Mouse (Mus musculus) embryo, embryonic 10 days (tissue): ENCODE measurements around the gene Gm9046.
"Not testable (repeated sequence)": the region's sequence is repeated elsewhere in the genome, so short reads cannot be mapped to it uniquely, and the experiment has no call there.

ENCODE experiments used
- DNase-seq: peaks from one replicate; pipeline ENCODE4 v3.0.0-alpha.2; 2015; ENCODE audit warnings: low spot score

Gene Gm9046

DNA sequence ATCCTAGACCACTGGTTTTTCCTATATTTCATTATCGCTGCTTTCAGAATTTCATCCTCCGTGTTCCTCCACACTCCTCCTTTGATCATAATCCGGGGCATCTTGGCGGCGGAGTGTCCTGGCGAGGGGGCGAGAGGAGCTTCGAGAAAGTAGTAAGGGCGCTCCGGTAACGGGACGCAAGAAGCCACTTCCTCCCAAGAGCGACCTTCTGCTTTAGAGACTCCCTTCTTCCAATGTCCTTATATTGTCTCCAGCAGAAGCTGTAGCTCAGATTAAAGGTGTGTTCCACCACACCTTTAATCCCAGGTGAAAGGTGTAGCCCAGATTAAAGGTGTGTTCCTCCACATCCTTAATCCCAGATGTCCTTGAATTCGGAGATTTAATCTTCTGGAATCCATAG lies at the start of gene Gm9046:
Gene Gm9046 (minus strand): TSS at position 101 of the 400 bp plus-strand sequence.
- DNase-seq = not testable (repeated sequence)

DNA sequence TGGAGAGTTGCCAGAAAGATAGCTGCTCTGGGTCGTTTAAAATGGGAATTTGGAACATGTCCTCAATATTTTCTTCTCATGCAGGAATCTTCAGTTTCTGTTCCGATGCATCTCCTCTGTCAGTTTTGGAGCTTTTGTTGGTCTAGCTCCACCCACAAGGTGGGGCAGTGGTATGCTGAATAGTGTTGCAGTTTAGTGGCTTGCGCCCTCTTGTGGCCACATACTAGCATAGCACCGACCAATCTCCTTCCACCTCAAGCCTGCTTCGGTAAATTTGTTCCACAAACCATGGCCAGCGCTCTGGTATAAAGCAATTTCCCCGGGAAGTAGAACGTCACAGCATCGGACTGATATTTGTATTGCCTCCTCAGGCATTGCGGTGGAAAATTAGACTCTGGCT lies 27.4 kb upstream of the Gm9046 start:
- peak; percentile 93 for DNase-seq

DNA sequence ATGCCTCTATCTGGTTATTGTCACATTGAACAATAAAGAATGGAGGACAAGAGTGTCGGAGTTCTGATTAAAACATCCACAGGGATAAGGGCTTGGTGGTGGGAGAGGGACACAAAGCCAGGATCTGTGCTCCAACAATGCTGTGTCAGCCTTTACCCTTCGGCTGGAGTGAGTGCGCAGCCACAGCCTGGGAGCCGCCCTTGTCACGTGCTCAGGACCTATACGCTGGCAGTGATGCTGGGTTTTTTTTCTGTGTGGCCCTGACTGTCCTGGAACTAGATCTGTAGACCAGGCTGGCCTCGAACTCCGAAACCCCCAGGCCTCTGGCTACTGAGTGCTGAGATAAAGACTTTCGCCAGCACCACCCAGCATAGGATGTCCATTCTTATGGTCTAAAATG lies 26.5 kb upstream of the Gm9046 start:
- no peak for DNase-seq

DNA sequence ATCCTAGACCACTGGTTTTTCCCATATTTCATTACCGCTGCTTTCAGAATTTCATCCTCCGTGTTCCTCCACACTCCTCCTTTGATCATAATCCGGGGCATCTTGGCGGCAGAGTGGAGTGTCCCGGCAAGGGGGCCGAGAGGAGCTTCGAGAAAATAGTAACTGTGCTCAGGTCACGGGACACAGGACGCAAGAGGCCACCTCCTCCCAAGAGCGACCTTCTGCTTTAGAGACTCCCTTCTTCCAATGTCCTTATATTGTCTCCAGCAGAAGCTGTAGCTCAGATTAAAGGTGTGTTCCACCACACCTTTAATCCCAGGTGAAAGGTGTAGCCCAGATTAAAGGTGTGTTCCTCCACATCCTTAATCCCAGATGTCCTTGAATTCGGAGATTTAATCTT lies 10.9 kb upstream of the Gm9046 start, which contains the start of gene Gm9049:
Gene Gm9049 (minus strand): TSS at position 101 of the 400 bp plus-strand sequence.
- not testable (repeated sequence) for DNase-seq

DNA sequence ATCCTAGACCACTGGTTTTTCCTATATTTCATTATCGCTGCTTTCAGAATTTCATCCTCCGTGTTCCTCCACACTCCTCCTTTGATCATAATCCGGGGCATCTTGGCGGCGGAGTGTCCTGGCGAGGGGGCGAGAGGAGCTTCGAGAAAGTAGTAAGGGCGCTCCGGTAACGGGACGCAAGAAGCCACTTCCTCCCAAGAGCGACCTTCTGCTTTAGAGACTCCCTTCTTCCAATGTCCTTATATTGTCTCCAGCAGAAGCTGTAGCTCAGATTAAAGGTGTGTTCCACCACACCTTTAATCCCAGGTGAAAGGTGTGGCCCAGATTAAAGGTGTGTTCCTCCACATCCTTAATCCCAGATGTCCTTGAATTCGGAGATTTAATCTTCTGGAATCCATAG lies 5.5 kb upstream of the Gm9046 start, which contains the start of gene Gm9048:
Gene Gm9048 (minus strand): TSS at position 101 of the 400 bp plus-strand sequence.
- DNase-seq = not testable (repeated sequence)

DNA sequence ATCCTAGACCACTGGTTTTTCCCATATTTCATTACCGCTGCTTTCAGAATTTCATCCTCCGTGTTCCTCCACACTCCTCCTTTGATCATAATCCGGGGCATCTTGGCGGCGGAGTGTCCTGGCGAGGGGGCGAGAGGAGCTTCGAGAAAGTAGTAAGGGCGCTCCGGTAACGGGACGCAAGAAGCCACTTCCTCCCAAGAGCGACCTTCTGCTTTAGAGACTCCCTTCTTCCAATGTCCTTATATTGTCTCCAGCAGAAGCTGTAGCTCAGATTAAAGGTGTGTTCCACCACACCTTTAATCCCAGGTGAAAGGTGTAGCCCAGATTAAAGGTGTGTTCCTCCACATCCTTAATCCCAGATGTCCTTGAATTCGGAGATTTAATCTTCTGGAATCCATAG lies 5.3 kb downstream of the Gm9046 start, which contains the start of gene Gm9045:
Gene Gm9045 (minus strand): TSS at position 101 of the 400 bp plus-strand sequence.
- not testable (repeated sequence) for DNase-seq

DNA sequence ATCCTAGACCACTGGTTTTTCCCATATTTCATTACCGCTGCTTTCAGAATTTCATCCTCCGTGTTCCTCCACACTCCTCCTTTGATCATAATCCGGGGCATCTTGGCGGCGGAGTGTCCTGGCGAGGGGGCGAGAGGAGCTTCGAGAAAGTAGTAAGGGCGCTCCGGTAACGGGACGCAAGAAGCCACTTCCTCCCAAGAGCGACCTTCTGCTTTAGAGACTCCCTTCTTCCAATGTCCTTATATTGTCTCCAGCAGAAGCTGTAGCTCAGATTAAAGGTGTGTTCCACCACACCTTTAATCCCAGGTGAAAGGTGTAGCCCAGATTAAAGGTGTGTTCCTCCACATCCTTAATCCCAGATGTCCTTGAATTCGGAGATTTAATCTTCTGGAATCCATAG lies 10.7 kb downstream of the Gm9046 start, which contains the start of gene Gm9044:
Gene Gm9044 (minus strand): TSS at position 101 of the 400 bp plus-strand sequence.
- DNase-seq = not testable (repeated sequence)

DNA sequence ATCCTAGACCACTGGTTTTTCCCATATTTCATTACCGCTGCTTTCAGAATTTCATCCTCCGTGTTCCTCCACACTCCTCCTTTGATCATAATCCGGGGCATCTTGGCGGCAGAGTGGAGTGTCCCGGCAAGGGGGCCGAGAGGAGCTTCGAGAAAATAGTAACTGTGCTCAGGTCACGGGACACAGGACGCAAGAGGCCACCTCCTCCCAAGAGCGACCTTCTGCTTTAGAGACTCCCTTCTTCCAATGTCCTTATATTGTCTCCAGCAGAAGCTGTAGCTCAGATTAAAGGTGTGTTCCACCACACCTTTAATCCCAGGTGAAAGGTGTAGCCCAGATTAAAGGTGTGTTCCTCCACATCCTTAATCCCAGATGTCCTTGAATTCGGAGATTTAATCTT lies 16.2 kb downstream of the Gm9046 start, which contains the start of gene Gm9040:
Gene Gm9040 (minus strand): TSS at position 101 of the 400 bp plus-strand sequence.
- not testable (repeated sequence) for DNase-seq

DNA sequence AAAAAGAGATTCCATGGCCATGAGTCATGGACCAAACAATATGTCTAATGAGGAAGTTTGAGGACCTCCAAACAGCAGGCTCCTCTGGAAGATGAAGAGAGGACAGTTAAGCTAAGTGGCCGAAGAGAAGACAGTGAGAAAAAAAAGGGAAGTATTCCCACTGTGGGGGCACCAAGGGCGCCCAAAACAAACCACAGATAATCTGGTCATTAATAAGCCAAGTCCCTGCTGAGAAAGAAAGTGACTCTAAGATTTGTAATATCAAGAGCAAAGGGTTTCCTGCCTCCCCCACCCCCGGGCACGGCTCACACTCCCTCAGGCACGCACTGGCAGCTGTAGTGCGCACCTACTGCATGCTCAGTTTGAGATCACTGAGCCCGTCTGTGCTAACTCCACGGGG lies 24.0 kb downstream of the Gm9046 start:
- DNase-seq = no peak

DNA sequence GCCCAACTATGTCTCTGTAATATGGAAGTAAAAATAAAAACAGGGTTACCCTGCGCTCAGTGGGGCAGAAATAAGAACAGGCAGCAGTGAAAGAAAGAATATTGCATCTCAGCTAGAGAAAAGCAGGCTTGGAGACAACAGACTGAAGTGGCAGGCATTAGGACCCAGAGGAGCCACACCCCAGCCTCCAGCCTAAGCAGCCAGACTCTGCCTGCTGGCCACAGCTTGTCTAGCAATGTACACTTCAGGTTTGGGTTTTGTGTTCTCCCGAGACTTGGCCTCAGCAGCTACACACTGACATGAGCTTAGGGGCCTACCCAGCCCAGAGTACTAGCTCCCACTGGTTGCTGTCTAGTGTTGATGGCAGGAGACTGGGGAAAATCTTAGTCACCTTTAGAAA lies 40.9 kb downstream of the Gm9046 start:
- DNase-seq = not testable (repeated sequence)

DNA sequence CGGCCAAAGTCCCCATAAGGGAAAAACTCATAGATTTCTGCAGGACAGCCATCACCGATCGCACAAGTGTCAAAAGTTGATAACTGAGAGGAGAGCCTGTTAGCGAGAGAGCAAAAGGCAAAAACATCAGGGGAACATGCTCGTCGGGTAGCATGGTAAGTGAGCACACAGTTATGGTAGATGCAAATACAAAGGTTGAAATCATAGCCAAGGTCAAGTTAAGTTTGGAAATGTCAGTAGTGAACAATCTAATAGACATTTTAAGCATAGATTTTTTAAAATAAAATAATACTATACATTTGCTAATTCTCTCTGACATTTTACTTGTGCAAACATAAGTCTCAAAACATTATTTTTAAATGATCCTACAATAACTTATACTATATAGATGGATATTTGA lies 48.1 kb downstream of the Gm9046 start, which contains the start of gene Iltifb:
Gene Iltifb (minus strand): TSS at position 101 of the 400 bp plus-strand sequence.
- no peak for DNase-seq
